In the genomic region with DNA sequence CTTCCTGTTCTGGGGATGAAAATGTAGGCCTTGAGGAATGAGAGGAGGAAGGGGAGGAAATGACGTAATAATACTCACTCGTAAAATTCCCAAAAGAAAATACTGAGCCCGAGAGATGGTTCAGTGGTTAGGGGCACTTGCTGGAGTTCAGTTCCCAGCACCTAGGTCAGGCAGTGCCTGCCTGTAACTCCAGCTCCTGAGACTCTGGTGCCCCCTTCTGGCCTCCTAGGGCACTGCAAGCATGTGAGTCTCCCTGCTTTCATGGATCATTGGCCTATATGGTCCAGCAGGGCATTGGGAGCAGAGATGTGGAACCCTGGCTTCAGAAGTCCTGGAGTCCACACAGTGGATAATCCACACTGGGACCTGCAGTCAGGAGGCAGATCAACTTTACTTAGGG, we compare ENCODE assay signal across 1 mouse cellular context.
A peak's percentile ranks its signal among the peaks of the same experiment; 100 is the strongest.
TF ChIP-seq lines count a peak whose summit lies in the region.

No protein-coding gene starts in this region.

TF ChIP-seq in MEL, 35 proteins besides CTCF, POLR2A, EP300 and RAD21:
- TF ChIP-seq ZC3H11A (IDR thresholded peaks at IDR 0.05; ENCODE audit: low read depth, low read length): peak; percentile 58
- TF ChIP-seq GATA1 (IDR thresholded peaks at IDR 0.05; ENCODE audit: low read depth, low read length): no peak
- no peak for TF ChIP-seq ETS1 (IDR thresholded peaks at IDR 0.05; ENCODE audit: low read depth, low read length)
- no peak for TF ChIP-seq ZKSCAN1 (IDR thresholded peaks at IDR 0.05; ENCODE audit: low read depth, low read length)
- peak; percentile 69 for TF ChIP-seq SMC3 (IDR thresholded peaks at IDR 0.05; ENCODE audit: low read depth, low read length)
- TF ChIP-seq UBTF (IDR thresholded peaks at IDR 0.05; ENCODE audit: borderline replicate concordance, insufficient read depth, low read depth, low read length): no peak
- TF ChIP-seq CHD1 (IDR thresholded peaks at IDR 0.05; ENCODE audit: low read depth, low read length): no peak
